Comparison of ENCODE assay signal across 10 mouse cellular contexts in genomic region chr5:136465366-136465765, GRCm38 (mm10).
DNase-seq lines count a peak whose midpoint lies in the region; ATAC-seq and TF ChIP-seq lines count a peak whose summit lies in the region.
"Had no signal": no experiment of that assay in that cellular context is flagged by ENCODE, and none has a peak within 500 bp of the region (broad histone marks: within the 10 kb centered on the region; RNA-seq: fewer than 3 reads in every experiment).

No protein-coding gene starts in this region.

- H3K27ac ChIP-seq in heart, embryonic 14.5 days (replicated peaks in 1 of 2; ENCODE audit: control insufficient read depth in 1 of 2, insufficient read depth in 1 of 2, low read depth in 2 of 2, low read length in 2 of 2) = peak overlapping the region; percentile 63 to 84
- peak overlapping the region; percentile 91 for H3K27ac ChIP-seq in heart, postnatal 0 days (ENCODE audit: low read depth)
- H3K27ac ChIP-seq: limb, embryonic 15.5 days had no signal

- H3K9ac ChIP-seq in heart, embryonic 14.5 days (ENCODE audit: low read length) = peak overlapping the region; percentile 51; the same call in 1 of the 2 replicates
- H3K9ac ChIP-seq in heart, postnatal 0 days (replicated peaks; ENCODE audit: low read depth, low read length) = 0 out of 2 replicates have a peak overlapping the region, but pooled peaks have one; percentile 25
- H3K9ac ChIP-seq: limb, embryonic 15.5 days had no signal

- ATAC-seq in heart, embryonic 14.5 days (ENCODE audit: insufficient number of reproducible peaks, insufficient read depth, low FRiP score, low read depth) = no peak
- no peak for ATAC-seq in heart, postnatal 0 days (ENCODE audit: insufficient read depth, low read depth)

- no peaks in the 10 kb centered on the region for H3K36me3 ChIP-seq in heart, embryonic 14.5 days (ENCODE audit: control insufficient read depth, insufficient read depth, low read length)
- no peaks in the 10 kb centered on the region for H3K36me3 ChIP-seq in heart, postnatal 0 days (replicated peaks; ENCODE audit: control insufficient read depth, insufficient read depth, low read length)
- H3K36me3 ChIP-seq: limb, embryonic 15.5 days had no signal

- peaks cover 57 to 90% of the 10 kb centered on the region in 2 experiments for H3K4me1 ChIP-seq in heart, embryonic 14.5 days (ENCODE audit: control insufficient read depth in 2 of 2, insufficient read depth in 2 of 2, low read length in 2 of 2)
- H3K4me1 ChIP-seq in heart, postnatal 0 days (ENCODE audit: control insufficient read depth, insufficient read depth) = peaks cover 84% of the 10 kb centered on the region

- no peak for TF ChIP-seq CTCF in heart, postnatal 0 days (IDR thresholded peaks at IDR 0.05; ENCODE audit: low read depth)

- no peak overlapping the region for H3K4me3 ChIP-seq in heart, embryonic 14.5 days (ENCODE audit: control insufficient read depth in 1 of 2, insufficient read depth in 1 of 2, low read depth in 1 of 2, low read length in 2 of 2)
- no peak overlapping the region for H3K4me3 ChIP-seq in heart, postnatal 0 days (ENCODE audit: low read depth, low read length)
- H3K4me3 ChIP-seq: limb, embryonic 15.5 days had no signal

- intact Hi-C loops in heart, postnatal 10 days (cut with DNase I) = no loop called here

- no peak for TF ChIP-seq EP300 in heart, postnatal 0 days (IDR thresholded peaks at IDR 0.05; ENCODE audit: low read depth)

- no peak for DNase-seq in heart, postnatal 10 days
- DNase-seq in 3134 (ENCODE audit: extremely low read depth, insufficient read length, low spot score) (peak; percentile 61), 416B (ENCODE audit: low read depth) (peak; percentile 96)
- DNase-seq in heart, postnatal 0 days (ENCODE audit: low spot score) = no peak
- DNase-seq in retina, embryonic 14.5 days (ENCODE audit: low spot score) = no peak
- no peak for DNase-seq in cerebellum, postnatal 14 days
- DNase-seq: kidney, adult 8-10 months; midbrain, embryonic 14.5 days had no signal

- peak overlapping the region; percentile 6; the same call in 1 of the 2 replicates for H3K4me2 ChIP-seq in heart, embryonic 14.5 days (ENCODE audit: low read length)
- peak overlapping the region; percentile 30; the same call in 1 of the 2 replicates for H3K4me2 ChIP-seq in heart, postnatal 0 days (ENCODE audit: low read depth, low read length)
- H3K4me2 ChIP-seq: limb, embryonic 15.5 days had no signal

- 17% methylated on average over 5 of the region's 5 CpGs for WGBS in heart, embryonic 14.5 days
- 26% methylated on average over 5 of the region's 5 CpGs for WGBS in heart, postnatal 0 days

- H3K27me3 ChIP-seq in heart, embryonic 14.5 days (ENCODE audit: control insufficient read depth, insufficient read depth, low read length) = no peaks in the 10 kb centered on the region
- no peaks in the 10 kb centered on the region for H3K27me3 ChIP-seq in heart, postnatal 0 days (ENCODE audit: control insufficient read depth, insufficient read depth, low read length)

- H3K9me3 ChIP-seq in heart, embryonic 14.5 days (ENCODE audit: control insufficient read depth, low read length) = no peaks in the 10 kb centered on the region
- no peaks in the 10 kb centered on the region for H3K9me3 ChIP-seq in heart, postnatal 0 days (replicated peaks; ENCODE audit: control insufficient read depth, low read length)
- H3K9me3 ChIP-seq: limb, embryonic 15.5 days had no signal

Comparison
In these comparisons a context has a peak if more than half of its experiments do, and no peak if none do; other contexts are left out.
1. DNase-seq: peak in 3134 (single experiment) and 416B (single experiment); none in heart, postnatal 10 days (0 of 2), heart, postnatal 0 days (single experiment), retina, embryonic 14.5 days (single experiment) and cerebellum, postnatal 14 days (0 of 2).